Mouse (Mus musculus) gastrocnemius, adult 18-20 months (tissue): ENCODE measurements around the gene Gatc. TPM values are rescaled to one million over a fixed set of nuclear protein-coding genes. Genes with fewer than 3 reads are reported as not detected.
A peak's percentile ranks its signal among the peaks of the same experiment; 100 is the strongest.
"Not testable (repeated sequence)": the region's sequence is repeated elsewhere in the genome, so short reads cannot be mapped to it uniquely, and the experiment has no call there.

Source experiments
- DNase-seq: peaks from one replicate; pipeline ENCODE4 v3.0.0; 2021; ENCODE audit warnings: low spot score
- total RNA-seq, 2 experiments: library from RNA; stranded (reverse); gene quantifications; 2 replicates each; pipeline ENCODE4 v1.2.3; 2021

The Gatc gene
- total RNA-seq, 2 experiments from 2014 or later = 23.6 to 24.7 TPM

- DNase-seq = no peak
Measured at GRCm38 (mm10) chr5:115333626-115334025, 7.4 kb downstream of the Gatc start.

GRCm38 (mm10) chr5:115330955-115331354 lies 10.0 kb downstream of the Gatc start:
- DNase-seq = no peak

GRCm38 (mm10) chr5:115327610-115328548 lies 13.1 kb downstream of the Gatc start:
- DNase-seq = peak; percentile 22

- peak; percentile 95 for DNase-seq
Measured at GRCm38 (mm10) chr5:115326875-115327609, 13.9 kb downstream of the Gatc start, which contains the start of gene Srsf9. TSS of gene Srsf9 (plus strand) at chr5:115327177.

- no peak for DNase-seq
Measured at GRCm38 (mm10) chr5:115326256-115326831, 14.6 kb downstream of the Gatc start.

- DNase-seq = peak; percentile 70
Measured at GRCm38 (mm10) chr5:115319004-115319940, 21.7 kb downstream of the Gatc start.

GRCm38 (mm10) chr5:115317645-115318328 lies 23.2 kb downstream of the Gatc start:
- no peak for DNase-seq

- DNase-seq = no peak
Measured at GRCm38 (mm10) chr5:115316968-115317644, 23.9 kb downstream of the Gatc start.

- DNase-seq = no peak
Measured at GRCm38 (mm10) chr5:115313668-115313943, 27.4 kb downstream of the Gatc start.

GRCm38 (mm10) chr5:115312816-115313667 lies 27.9 kb downstream of the Gatc start:
- DNase-seq = no peak

GRCm38 (mm10) chr5:115312354-115312753 lies 28.6 kb downstream of the Gatc start:
- no peak for DNase-seq

GRCm38 (mm10) chr5:115302190-115302589 lies 38.8 kb downstream of the Gatc start:
- DNase-seq = not testable (repeated sequence)

- DNase-seq = no peak
Measured at GRCm38 (mm10) chr5:115301615-115302014, 39.4 kb downstream of the Gatc start.

- peak; percentile 100 for DNase-seq
Measured at GRCm38 (mm10) chr5:115300792-115301614, 40.0 kb downstream of the Gatc start, which contains the start of gene Dynll1. TSS of gene Dynll1 (minus strand) at chr5:115300999.

- peak; percentile 57 for DNase-seq
Measured at GRCm38 (mm10) chr5:115300035-115300744, 40.8 kb downstream of the Gatc start.

GRCm38 (mm10) chr5:115296347-115296746 lies 44.6 kb downstream of the Gatc start:
- DNase-seq = no peak

GRCm38 (mm10) chr5:115294173-115294572 lies 46.8 kb downstream of the Gatc start:
- no peak for DNase-seq
